Mouse (Mus musculus) G1E (cell line): ENCODE results near the gene Specc1.

Experiments
- CTCF ChIP-seq: IDR thresholded peaks from 2 replicates; pipeline ENCODE4 v1.5.1; 2012; ENCODE audit warnings: low read depth, low read length, inconsistent platforms, mixed read lengths
- GATA1 ChIP-seq: IDR thresholded peaks from 2 replicates; pipeline ENCODE4 v1.6.1; 2012; ENCODE audit warnings: borderline replicate concordance, low read length, inconsistent platforms, mixed read lengths
- POLR2AphosphoS5 ChIP-seq: IDR thresholded peaks from 2 replicates; pipeline ENCODE4 v1.6.1; 2012; ENCODE audit warnings: low read depth, low read length, inconsistent platforms; ENCODE audit not compliant: insufficient replicate concordance
- TAL1 ChIP-seq: conservative IDR thresholded peaks from 2 replicates; pipeline ENCODE4 v1.6.1; 2012; ENCODE audit warnings: low read depth, low read length, inconsistent platforms, mixed read lengths

- TF ChIP-seq CTCF: no peak
- TF ChIP-seq TAL1: no peak
- no peak for TF ChIP-seq POLR2AphosphoS5
- no peak for TF ChIP-seq GATA1
Observed at GRCm38 (mm10) chr11:61960096-61960495, 3.5 kb downstream of the Specc1 start.
